Mouse (Mus musculus): ENCODE results near the gene Cdc26. TPM values are rescaled to one million over a fixed set of nuclear protein-coding genes. Genes with fewer than 3 reads are reported as not detected.

Cdc26 gene
- polyA plus RNA-seq, 1 experiment = 65.8 TPM

DNA sequence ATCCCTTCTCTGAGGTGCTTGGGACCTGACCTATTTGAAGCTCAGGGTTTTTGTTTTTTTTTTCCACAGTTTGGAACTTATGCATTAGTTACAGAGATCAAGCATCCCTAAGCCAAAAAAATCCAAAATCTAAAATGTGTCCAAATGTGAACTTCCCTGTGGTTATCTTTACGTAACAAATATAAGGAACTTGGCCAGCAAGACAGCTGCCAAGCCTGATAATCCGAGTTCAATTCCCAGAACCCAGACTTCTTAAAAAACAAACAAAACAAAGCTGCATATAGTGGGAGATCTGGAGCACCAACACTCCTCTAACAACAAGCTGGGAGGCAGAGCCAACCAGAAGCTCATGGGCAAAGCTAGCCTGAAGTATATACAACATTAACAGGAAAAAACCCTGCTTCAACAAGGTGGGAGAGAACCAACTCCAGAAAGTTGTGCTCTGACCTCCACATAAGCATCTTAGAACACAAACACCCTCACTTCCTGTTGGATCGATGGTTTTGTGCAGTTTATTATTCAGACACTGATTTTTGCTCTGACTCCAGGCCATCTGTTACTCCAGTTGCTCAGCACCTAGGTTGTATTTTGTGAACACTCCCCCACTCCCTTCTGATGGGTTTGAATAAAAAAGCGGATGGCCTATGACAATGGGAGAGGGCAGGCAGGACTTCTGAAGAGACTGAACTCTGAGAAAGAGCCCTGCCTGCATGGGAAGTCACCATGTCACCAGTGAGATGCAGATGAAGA lies 10.7 kb downstream of the Cdc26 start:
- DNase-seq = no peak
- 29% methylated on average over 4 of the region's 4 CpGs for WGBS

DNA sequence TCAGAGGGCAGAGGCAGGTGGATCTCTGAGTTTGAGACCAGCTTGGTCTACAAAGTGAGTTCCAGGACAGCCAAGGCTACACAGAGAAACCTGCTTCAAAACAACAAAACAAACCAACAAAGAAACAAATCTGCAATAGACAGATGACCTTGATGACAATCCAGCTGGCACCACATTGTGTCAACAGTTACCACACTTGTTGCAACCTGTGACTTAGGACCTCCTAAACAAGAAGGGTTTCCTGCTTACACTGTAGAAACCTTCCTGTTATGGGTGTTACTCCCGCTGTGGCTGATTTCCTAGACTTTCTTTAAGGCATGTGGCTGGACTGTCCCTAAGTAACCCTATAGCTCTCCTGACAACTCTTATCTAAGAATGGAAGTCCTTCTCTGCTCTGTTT lies 12.6 kb downstream of the Cdc26 start:
- no peak for DNase-seq
- TF ChIP-seq CTCF (IDR thresholded peaks at IDR 0.05; ENCODE audit: borderline replicate concordance, insufficient read depth, low read depth, low read length) (no peak), POLR2A (IDR thresholded peaks at IDR 0.05; ENCODE audit: borderline replicate concordance, insufficient read depth, low read length) (no peak)
- Histone ChIP-seq H3K4me1 (ENCODE audit: control insufficient read depth, insufficient read depth, low read length) (no peaks in the 10 kb centered on the region), H3K27me3 (ENCODE audit: control insufficient read depth, insufficient read depth, low read length) (no peaks in the 10 kb centered on the region), H3K27ac (ENCODE audit: insufficient read depth, low read length) (no peak overlapping the region), H3K4me3 (replicated peaks; ENCODE audit: insufficient read depth, low read depth, low read length) (no peak overlapping the region)
- WGBS = 97% methylated on average over 1 of the region's 1 CpGs

More for the DNA sequence above, 10.7 kb downstream of the Cdc26 start:
- Histone ChIP-seq H3K27ac (ENCODE audit: insufficient read depth, low read length) (no peak overlapping the region), H3K4me1 (ENCODE audit: control insufficient read depth, insufficient read depth, low read length) (no peaks in the 10 kb centered on the region), H3K27me3 (ENCODE audit: control insufficient read depth, insufficient read depth, low read length) (no peaks in the 10 kb centered on the region), H3K4me3 (replicated peaks; ENCODE audit: insufficient read depth, low read depth, low read length) (no peak overlapping the region)
- TF ChIP-seq CTCF (IDR thresholded peaks at IDR 0.05; ENCODE audit: borderline replicate concordance, insufficient read depth, low read depth, low read length) (no peak), POLR2A (IDR thresholded peaks at IDR 0.05; ENCODE audit: borderline replicate concordance, insufficient read depth, low read length) (no peak)

DNA sequence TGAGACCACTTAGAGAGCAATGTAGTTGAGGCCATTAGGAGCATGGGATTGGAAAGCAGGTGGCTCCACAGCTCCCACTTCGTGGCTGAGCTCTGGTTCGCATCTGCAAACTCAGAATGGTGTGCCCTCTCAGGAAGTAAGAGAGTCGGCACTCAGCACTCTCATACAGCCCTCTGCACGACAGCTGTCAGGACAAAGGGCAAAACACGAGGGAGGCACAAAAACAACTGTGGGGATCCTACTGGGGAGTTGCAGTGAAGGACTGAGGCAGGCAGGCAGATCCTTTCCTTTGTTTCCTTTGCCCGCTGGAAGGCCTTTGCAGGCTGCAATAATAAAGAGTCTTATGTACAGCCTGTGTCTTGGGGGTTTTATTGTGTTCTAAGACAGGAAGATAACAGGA lies 15.0 kb downstream of the Cdc26 start:
- Histone ChIP-seq H3K4me3 (replicated peaks; ENCODE audit: insufficient read depth, low read depth, low read length) (no peak overlapping the region), H3K27me3 (ENCODE audit: control insufficient read depth, insufficient read depth, low read length) (no peaks in the 10 kb centered on the region), H3K27ac (ENCODE audit: insufficient read depth, low read length) (no peak overlapping the region), H3K4me1 (ENCODE audit: control insufficient read depth, insufficient read depth, low read length) (no peaks in the 10 kb centered on the region)
- no peak for TF ChIP-seq POLR2A (IDR thresholded peaks at IDR 0.05; ENCODE audit: borderline replicate concordance, insufficient read depth, low read length)
- TF ChIP-seq CTCF (IDR thresholded peaks at IDR 0.05; ENCODE audit: borderline replicate concordance, insufficient read depth, low read depth, low read length) = no peak
- DNase-seq = no peak
- 41% methylated on average over 6 of the region's 6 CpGs for WGBS

DNA sequence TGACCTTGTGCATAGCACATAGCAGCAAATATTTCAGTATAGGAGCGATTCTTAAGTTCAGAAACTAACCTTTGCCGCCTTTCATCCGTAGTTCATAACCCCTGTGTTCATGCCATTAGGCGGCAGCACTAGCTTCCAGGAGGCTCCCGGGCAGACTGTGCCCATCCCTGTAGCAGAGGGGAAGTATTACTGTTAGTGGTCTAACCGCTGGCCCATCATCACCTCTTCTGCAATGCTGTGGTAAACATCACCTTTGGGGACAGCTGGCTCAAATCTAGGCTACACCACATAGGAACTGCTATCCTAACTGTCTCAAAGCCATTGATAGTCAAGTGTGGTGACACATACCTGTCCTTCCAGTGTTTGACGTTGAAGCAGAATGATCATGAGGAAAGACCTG lies 16.6 kb downstream of the Cdc26 start:
- Histone ChIP-seq H3K4me3 (replicated peaks; ENCODE audit: insufficient read depth, low read depth, low read length) (no peak overlapping the region), H3K27me3 (ENCODE audit: control insufficient read depth, insufficient read depth, low read length) (no peaks in the 10 kb centered on the region), H3K4me1 (ENCODE audit: control insufficient read depth, insufficient read depth, low read length) (no peaks in the 10 kb centered on the region), H3K27ac (ENCODE audit: insufficient read depth, low read length) (no peak overlapping the region)
- no peak for DNase-seq
- TF ChIP-seq CTCF (IDR thresholded peaks at IDR 0.05; ENCODE audit: borderline replicate concordance, insufficient read depth, low read depth, low read length) = no peak
- 87% methylated on average over 7 of the region's 7 CpGs for WGBS

DNA sequence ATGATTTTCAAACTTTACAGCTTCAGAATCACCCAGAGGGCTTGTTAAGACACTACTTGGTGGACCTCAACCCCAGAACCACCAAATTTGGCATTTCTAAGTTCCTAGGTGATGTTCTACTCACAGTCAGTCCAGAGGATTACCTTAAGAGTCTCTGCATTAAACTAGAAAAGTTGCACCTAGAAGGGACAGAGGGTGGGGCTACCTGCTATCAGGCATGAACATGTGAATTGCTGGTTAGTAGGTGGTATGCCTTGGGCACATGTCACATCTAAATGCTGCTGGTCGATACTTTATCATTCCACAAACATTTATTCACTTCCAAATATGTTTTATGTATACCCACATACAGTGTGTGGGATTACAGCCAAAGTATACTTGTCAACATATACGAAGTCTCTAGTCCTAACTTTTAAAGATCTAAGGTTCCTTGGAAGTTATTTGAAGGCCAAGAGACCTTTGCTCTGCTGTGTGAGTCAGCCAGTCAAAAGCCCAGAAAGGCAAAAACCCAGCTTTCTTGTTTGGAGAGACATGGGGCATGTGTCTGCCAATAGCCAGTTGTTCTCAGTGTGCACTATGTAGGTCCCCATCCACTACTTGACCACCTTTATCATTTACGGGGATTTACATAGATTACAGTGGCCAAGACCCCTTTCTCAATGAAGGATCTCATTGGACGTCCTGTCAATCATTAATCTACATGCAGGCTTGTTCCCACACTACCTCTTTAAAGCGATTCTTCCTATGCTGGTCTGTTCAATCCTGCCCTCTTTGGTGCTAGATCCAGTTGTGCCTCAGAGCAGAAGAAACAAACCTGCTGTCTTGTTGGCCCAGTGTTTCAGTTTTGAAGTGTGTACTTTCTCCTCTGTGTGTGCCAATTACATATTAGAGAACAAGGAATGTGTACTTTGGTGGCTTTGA lies 18.6 kb downstream of the Cdc26 start:
- DNase-seq = no peak
- Histone ChIP-seq H3K27ac (ENCODE audit: insufficient read depth, low read length) (no peak overlapping the region), H3K27me3 (ENCODE audit: control insufficient read depth, insufficient read depth, low read length) (no peaks in the 10 kb centered on the region), H3K4me1 (ENCODE audit: control insufficient read depth, insufficient read depth, low read length) (no peaks in the 10 kb centered on the region), H3K4me3 (replicated peaks; ENCODE audit: insufficient read depth, low read depth, low read length) (no peak overlapping the region)
- 90% methylated on average over 5 of the region's 5 CpGs for WGBS
- TF ChIP-seq POLR2A (IDR thresholded peaks at IDR 0.05; ENCODE audit: borderline replicate concordance, insufficient read depth, low read length) (no peak), CTCF (IDR thresholded peaks at IDR 0.05; ENCODE audit: borderline replicate concordance, insufficient read depth, low read depth, low read length) (no peak)

DNA sequence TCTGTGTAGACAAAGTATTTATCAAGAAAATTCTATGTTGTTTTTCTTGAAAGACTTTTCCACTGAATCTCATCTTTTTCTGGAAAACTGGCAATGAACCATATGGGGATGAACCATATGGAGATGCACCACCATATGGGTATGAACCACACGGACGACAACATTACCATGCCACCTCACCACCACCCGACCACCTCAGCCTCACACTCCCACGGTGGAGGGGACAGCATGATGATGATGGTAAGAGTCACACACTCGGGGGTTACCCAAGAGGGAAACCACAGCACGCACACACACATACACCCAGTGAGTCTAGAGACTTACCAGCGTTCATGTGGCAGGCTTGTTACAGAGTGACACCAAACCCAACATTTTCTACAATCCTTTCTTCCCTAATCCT lies 23.0 kb downstream of the Cdc26 start:
- no peak overlapping the region for H3K4me3 ChIP-seq (replicated peaks; ENCODE audit: insufficient read depth, low read depth, low read length)
- TF ChIP-seq POLR2A (IDR thresholded peaks at IDR 0.05; ENCODE audit: borderline replicate concordance, insufficient read depth, low read length) (no peak), CTCF (IDR thresholded peaks at IDR 0.05; ENCODE audit: borderline replicate concordance, insufficient read depth, low read depth, low read length) (no peak)
- no peak for DNase-seq
- H3K27ac ChIP-seq (ENCODE audit: insufficient read depth, low read length) = no peak overlapping the region
- H3K27me3 ChIP-seq (ENCODE audit: control insufficient read depth, insufficient read depth, low read length) = no peaks in the 10 kb centered on the region
- no peaks in the 10 kb centered on the region for H3K4me1 ChIP-seq (ENCODE audit: control insufficient read depth, insufficient read depth, low read length)
- WGBS = 74% methylated on average over 7 of the region's 7 CpGs

DNA sequence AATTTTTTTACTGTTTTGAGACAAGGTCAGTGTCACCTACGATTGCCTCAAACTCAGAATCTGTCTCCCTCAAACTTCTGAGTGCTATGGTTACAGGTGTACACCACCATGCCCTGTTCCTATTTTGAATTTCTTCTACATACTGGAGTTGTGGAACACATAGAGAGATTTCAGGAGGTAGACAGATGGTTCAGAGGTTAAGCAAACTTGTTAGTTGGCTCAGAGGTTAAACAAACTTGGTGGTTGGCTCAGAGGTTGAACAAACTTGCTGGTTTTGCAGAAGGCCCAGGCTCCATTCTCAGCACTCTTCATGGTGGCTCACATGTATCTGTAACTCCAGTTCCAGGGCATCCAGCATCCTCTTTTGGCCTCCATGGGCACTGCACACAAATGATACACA lies 24.3 kb downstream of the Cdc26 start:
- no peaks in the 10 kb centered on the region for H3K27me3 ChIP-seq (ENCODE audit: control insufficient read depth, insufficient read depth, low read length)
- DNase-seq = no peak
- 96% methylated on average over 1 of the region's 1 CpGs for WGBS
- H3K4me1 ChIP-seq (ENCODE audit: control insufficient read depth, insufficient read depth, low read length) = no peaks in the 10 kb centered on the region
- TF ChIP-seq POLR2A (IDR thresholded peaks at IDR 0.05; ENCODE audit: borderline replicate concordance, insufficient read depth, low read length) (no peak), CTCF (IDR thresholded peaks at IDR 0.05; ENCODE audit: borderline replicate concordance, insufficient read depth, low read depth, low read length) (no peak)
- H3K27ac ChIP-seq (ENCODE audit: insufficient read depth, low read length) = no peak overlapping the region
- no peak overlapping the region for H3K4me3 ChIP-seq (replicated peaks; ENCODE audit: insufficient read depth, low read depth, low read length)

DNA sequence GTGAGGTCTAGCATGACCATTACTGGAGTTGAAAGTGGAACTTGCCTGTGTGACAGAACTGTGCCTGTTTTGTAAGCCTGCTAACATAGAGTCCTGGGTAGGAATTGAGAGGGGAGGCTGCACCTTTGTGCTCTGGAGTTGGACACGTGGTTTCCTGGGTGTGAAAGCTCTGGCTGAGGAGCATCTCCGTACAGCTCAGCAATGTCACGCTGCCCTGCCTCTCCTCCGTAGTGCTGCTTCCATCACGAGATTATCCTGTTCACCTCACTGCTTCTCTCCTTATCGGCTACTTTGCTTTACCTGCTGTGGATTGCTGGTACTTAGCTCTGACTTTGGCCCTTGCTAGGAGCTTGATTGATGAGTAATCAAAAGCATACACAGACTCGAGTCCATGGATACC lies 24.7 kb downstream of the Cdc26 start:
- Histone ChIP-seq H3K27ac (ENCODE audit: insufficient read depth, low read length) (no peak overlapping the region), H3K27me3 (ENCODE audit: control insufficient read depth, insufficient read depth, low read length) (no peaks in the 10 kb centered on the region), H3K4me1 (ENCODE audit: control insufficient read depth, insufficient read depth, low read length) (no peaks in the 10 kb centered on the region), H3K4me3 (replicated peaks; ENCODE audit: insufficient read depth, low read depth, low read length) (no peak overlapping the region)
- WGBS = 85% methylated on average over 7 of the region's 7 CpGs
- no peak for DNase-seq
- TF ChIP-seq CTCF (IDR thresholded peaks at IDR 0.05; ENCODE audit: borderline replicate concordance, insufficient read depth, low read depth, low read length) (no peak), POLR2A (IDR thresholded peaks at IDR 0.05; ENCODE audit: borderline replicate concordance, insufficient read depth, low read length) (no peak)

Measured in cerebellum, adult 2 months (tissue).